Mouse (Mus musculus): Measurements from ENCODE around the gene Abcb6. TPM values are rescaled to one million over a fixed set of nuclear protein-coding genes. Genes with fewer than 3 reads are reported as not detected.

The Abcb6 gene
- polyA plus RNA-seq, 1 experiment from 2014 or later: 25.9 TPM

DNA sequence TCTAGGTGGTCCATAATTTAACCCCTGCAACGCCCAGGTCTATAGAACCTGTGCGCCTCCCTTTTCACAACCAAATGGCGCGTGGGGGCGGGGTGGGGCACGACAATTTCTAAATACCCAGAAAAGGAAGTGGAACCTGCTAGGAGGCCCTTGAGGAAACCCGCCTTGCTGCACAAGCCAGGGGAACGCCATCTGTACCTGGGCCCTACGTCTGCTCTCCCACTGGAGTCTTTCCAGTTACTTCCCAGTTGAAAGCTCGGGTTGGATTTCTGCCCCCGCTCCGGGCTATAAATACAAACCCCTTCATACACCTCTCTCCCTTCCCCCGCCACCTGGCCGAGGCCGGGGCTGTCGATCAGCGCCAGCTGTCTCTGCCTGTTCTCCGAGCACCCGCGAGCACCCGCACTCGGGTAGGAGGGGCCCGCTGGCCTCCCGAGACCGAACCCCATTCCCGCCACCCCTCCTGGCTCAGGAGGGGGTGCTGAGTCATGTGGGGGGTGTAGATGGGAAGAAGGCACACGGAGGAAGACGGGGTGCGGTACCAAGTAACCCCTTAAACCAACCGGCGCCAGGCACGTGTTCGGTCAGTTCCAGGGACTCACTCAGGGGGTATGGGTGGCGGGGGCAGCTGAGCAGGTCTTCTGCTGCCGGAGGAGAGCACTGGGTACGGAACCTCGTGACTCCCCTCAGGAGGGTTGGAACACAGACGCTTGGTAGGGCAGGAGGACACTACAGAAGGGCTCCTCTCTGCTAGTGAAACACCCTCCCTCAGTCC is 38.2 kb upstream of the Abcb6 start:
- ATAC-seq (no peak), DNase-seq (ENCODE audit: low read depth, low spot score) (no peak)
- ChIA-PET CTCF (no interaction called here), POLR2A (interaction anchor here (0.9 to 2.9 kb wide), 4 partner anchors 12 to 20 kb away, joined by 5 to 13 read pairs (median 6); partner anchors contain the start of genes A630095N17Rik and Dnajb2)
- in situ Hi-C loops (cut with MboI; ENCODE audit: low pct_unique_long_range_greater_than_20kb): no loop called here
- TF ChIP-seq CTCF (IDR thresholded peaks at IDR 0.05): no peak
- H3K27me3 ChIP-seq: no peaks in the 10 kb centered on the region

DNA sequence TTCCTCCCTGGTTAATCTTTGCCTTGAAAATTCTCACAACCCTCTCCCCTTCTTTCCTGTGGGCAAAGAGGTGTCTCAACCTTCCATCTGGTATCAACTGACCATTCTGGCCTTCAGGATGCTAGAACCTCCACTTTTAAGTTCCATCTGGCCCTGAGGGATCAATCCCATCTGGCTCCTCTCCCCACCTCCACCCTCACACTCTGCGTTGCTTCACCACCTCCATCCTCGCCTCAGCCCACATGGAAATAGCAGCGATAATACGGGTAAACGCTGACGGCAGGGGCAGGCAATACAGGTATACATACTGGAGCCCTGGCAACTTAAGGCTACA is 37.7 kb upstream of the Abcb6 start:
- in situ Hi-C loops (cut with MboI; ENCODE audit: low pct_unique_long_range_greater_than_20kb): no loop called here
- H3K27me3 ChIP-seq: no peaks in the 10 kb centered on the region
- DNase-seq (ENCODE audit: low read depth, low spot score) (no peak), ATAC-seq (no peak)
- no peak for TF ChIP-seq CTCF (IDR thresholded peaks at IDR 0.05)
- CTCF ChIA-PET: no interaction called here
- POLR2A ChIA-PET: interaction anchor here (1.8 to 2.9 kb wide), 2 partner anchors 18 to 21 kb away, joined by 5 to 13 read pairs; partner anchors contain the start of gene Dnajb2

DNA sequence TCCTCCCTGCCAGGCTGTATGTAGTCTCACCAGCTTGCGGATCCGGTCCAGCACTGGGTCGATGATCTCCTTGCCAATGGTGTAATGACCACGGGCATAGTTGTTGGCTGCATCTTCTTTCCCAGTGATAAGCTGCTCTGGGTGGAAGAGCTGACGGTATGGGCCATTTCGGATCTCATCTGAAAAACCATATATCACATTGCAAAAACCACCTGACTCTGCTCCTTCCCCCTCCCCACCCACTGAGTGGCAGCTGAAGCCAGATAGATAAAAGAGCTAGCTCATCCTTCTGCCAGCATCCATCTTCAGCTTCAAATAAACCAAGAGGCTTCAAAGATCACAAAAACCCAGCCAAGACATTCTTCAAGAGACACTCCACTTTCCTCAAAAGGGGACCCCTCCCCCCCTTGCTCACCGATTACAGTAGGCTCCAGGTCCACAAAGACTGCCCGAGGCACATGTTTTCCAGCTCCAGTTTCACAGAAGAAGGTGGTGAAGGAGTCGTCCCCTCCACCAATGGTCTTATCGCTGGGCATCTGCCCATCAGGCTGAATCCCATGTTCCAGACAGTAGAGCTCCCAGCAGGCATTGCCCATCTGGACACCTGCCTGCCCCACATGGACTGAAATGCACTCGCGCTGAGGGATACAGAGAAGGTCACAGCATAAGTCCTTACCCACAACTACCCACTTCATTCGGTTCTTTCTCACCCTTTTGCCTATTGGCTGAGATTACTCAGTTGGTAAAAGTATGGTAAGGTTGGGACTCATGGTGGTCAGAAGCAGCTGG is 36.8 kb upstream of the Abcb6 start:
- TF ChIP-seq CTCF (IDR thresholded peaks at IDR 0.05): no peak
- in situ Hi-C loops (cut with MboI; ENCODE audit: low pct_unique_long_range_greater_than_20kb): no loop called here
- H3K27me3 ChIP-seq: no peaks in the 10 kb centered on the region
- DNase-seq (ENCODE audit: low read depth, low spot score) (no peak), ATAC-seq (no peak)
- POLR2A ChIA-PET: interaction anchor here (1.8 to 2.9 kb wide), 2 partner anchors 19 to 22 kb away, joined by 5 to 13 read pairs; partner anchors contain the start of gene Dnajb2
- CTCF ChIA-PET: interaction anchor here (1.1 to 1.2 kb wide), 2 partner anchors 17 to 37 kb away, joined by 3 to 4 read pairs; no protein-coding TSS in a partner anchor

GRCm38 (mm10) chr1:75215785-75216184 is 35.6 kb upstream of the Abcb6 start:
- ChIA-PET POLR2A (no interaction called here), CTCF (interaction anchor here (1.2 kb wide), 1 partner anchor 20 kb away, joined by 3 read pairs; the partner anchor contains the start of gene Dnajb2)
- no peak for DNase-seq (ENCODE audit: low read depth, low spot score)
- no peak for TF ChIP-seq CTCF (IDR thresholded peaks at IDR 0.05)
- ATAC-seq: no peak
- H3K27me3 ChIP-seq: no peaks in the 10 kb centered on the region
- in situ Hi-C loops (cut with MboI; ENCODE audit: low pct_unique_long_range_greater_than_20kb): no loop called here

DNA sequence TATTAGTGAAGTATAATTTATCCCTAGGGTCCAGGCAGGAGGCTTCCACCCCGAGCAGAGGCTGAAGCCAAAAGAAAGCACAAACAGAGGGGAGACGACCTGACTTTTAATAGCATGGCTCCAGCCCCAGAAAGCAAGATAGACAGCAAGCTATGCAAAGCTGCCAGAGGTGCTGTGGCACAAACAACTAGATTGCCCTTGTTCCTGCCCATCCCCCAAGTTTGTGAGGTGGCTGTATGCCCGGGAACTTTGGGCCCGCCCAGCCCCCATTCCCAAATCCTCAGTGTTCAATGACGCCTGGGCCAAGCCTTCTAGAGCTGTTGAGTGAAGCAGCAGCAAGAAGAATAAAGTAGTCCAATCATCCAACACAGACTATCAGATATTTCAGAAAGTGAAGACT is 34.7 kb upstream of the Abcb6 start:
- CTCF ChIA-PET: interaction anchor here (0.9 to 2.2 kb wide), 3 partner anchors 20 to 37 kb away, joined by 3 to 6 read pairs (median 4); no protein-coding TSS in a partner anchor
- POLR2A ChIA-PET: interaction anchor here (1.5 kb wide), 1 partner anchor 21 kb away, joined by 8 read pairs; the partner anchor contains the start of gene Dnajb2
- H3K27me3 ChIP-seq: no peaks in the 10 kb centered on the region
- DNase-seq (ENCODE audit: low read depth, low spot score) (no peak), ATAC-seq (no peak)
- no peak for TF ChIP-seq CTCF (IDR thresholded peaks at IDR 0.05)
- in situ Hi-C loops (cut with MboI; ENCODE audit: low pct_unique_long_range_greater_than_20kb): no loop called here

- in situ Hi-C loops (cut with MboI; ENCODE audit: low pct_unique_long_range_greater_than_20kb): no loop called here
- DNase-seq (ENCODE audit: low read depth, low spot score): peak; percentile 79
- H3K27me3 ChIP-seq: no peaks in the 10 kb centered on the region
- ATAC-seq: peak; percentile 86
- ChIA-PET POLR2A (interaction anchor here (1.5 to 1.7 kb wide), 2 partner anchors 22 kb away, joined by 7 to 8 read pairs; partner anchors contain the start of genes Ankzf1, Atg9a and Dnajb2), CTCF (interaction anchor here (0.9 to 2.2 kb wide), 3 partner anchors 21 to 37 kb away, joined by 3 to 6 read pairs (median 4); no protein-coding TSS in a partner anchor)
- TF ChIP-seq CTCF (IDR thresholded peaks at IDR 0.05): no peak
These were observed 34.2 kb upstream of the Abcb6 start for GRCm38 (mm10) chr1:75214442-75214841.

DNA sequence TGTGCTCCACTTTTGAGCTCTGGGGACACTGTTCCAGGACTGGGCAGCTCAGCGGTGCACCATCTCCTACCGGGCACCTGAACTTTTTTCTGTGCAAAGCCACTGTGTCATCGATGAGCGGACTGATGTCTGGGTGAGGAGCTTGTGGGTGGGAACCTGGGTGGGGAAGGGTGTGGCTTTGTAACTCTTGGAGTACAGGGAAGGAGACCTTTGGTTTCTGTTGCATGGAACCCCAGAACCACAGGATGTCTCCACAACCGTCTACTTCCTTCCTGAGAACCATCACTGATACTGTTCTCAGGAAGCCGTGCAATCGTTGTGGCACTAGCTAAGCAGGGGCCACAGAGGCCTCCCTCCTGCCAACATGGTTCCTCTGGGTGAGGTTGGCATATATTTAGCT is 32.9 kb upstream of the Abcb6 start:
- in situ Hi-C loops (cut with MboI; ENCODE audit: low pct_unique_long_range_greater_than_20kb): no loop called here
- no peak for TF ChIP-seq CTCF (IDR thresholded peaks at IDR 0.05)
- no peaks in the 10 kb centered on the region for H3K27me3 ChIP-seq
- ChIA-PET POLR2A (interaction anchor here (1.7 kb wide), 1 partner anchor 21 kb away, joined by 7 read pairs; the partner anchor contains the start of genes Ankzf1 and Atg9a), CTCF (interaction anchor here (2.2 kb wide), 1 partner anchor 38 kb away, joined by 6 read pairs; no protein-coding TSS in a partner anchor)
- DNase-seq (ENCODE audit: low read depth, low spot score): no peak
- ATAC-seq: no peak

DNA sequence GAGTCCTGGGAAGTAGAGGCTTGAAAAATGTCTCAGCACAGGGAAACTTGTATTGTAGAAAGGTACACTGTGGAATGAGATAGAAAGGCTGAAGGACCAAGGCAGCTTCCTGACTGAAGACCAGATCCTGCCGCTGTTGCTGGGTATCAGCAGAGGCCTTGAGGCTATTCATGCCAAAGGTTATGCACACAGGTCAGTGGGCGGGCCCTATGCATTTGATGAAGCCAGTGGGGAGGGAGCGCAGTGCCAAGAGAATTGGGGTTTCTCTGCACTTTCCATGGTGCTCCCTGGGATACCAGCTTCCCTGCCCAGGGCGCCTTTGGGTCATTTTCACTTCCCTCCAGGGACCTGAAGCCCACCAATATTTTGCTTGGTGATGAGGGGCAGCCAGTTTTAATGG is 32.4 kb upstream of the Abcb6 start:
- ChIA-PET POLR2A (no interaction called here), CTCF (no interaction called here)
- no peaks in the 10 kb centered on the region for H3K27me3 ChIP-seq
- DNase-seq (ENCODE audit: low read depth, low spot score) (no peak), ATAC-seq (no peak)
- TF ChIP-seq CTCF (IDR thresholded peaks at IDR 0.05): no peak
- in situ Hi-C loops (cut with MboI; ENCODE audit: low pct_unique_long_range_greater_than_20kb): no loop called here

DNA sequence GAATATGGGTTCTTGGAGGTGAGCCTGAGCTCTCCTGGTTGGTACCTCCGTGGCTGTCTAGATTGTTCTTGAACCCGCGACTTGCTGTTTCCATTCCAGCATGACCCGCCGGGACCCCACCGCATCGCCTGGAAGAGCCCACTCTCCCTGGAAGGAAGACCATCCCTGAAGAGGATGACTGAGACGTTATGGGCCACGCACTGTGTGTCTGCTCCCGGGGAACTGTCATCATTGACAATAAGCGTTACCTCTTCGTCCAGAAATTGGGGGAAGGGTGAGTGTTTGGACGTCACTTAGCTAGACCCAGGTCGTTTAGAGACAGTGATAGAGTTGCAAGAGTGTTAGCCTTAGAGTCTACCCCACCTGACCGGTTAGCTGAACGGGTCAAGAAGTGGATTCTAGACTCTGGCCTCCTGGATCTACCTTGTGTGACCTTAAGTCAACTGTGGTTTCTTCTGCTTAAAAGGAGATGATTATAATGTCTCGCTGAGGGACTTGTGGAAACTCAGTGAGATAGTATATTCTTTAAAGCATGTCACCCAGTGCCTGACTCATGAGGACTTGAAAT is 31.0 kb upstream of the Abcb6 start:
- TF ChIP-seq CTCF (IDR thresholded peaks at IDR 0.05): no peak
- DNase-seq (ENCODE audit: low read depth, low spot score): no peak
- in situ Hi-C loops (cut with MboI; ENCODE audit: low pct_unique_long_range_greater_than_20kb): no loop called here
- no peak for ATAC-seq
- POLR2A ChIA-PET: interaction anchor here (0.9 to 1.3 kb wide), 2 partner anchors 26 to 38 kb away, joined by 3 read pairs; no protein-coding TSS in a partner anchor
- H3K27me3 ChIP-seq: no peaks in the 10 kb centered on the region
- CTCF ChIA-PET: interaction anchor here (1.0 kb wide), 1 partner anchor 40 kb away, joined by 3 read pairs; no protein-coding TSS in a partner anchor

Measured in Patski (cell line).